Comparison of ENCODE assay signal across 8 mouse cellular contexts in the genomic region with DNA sequence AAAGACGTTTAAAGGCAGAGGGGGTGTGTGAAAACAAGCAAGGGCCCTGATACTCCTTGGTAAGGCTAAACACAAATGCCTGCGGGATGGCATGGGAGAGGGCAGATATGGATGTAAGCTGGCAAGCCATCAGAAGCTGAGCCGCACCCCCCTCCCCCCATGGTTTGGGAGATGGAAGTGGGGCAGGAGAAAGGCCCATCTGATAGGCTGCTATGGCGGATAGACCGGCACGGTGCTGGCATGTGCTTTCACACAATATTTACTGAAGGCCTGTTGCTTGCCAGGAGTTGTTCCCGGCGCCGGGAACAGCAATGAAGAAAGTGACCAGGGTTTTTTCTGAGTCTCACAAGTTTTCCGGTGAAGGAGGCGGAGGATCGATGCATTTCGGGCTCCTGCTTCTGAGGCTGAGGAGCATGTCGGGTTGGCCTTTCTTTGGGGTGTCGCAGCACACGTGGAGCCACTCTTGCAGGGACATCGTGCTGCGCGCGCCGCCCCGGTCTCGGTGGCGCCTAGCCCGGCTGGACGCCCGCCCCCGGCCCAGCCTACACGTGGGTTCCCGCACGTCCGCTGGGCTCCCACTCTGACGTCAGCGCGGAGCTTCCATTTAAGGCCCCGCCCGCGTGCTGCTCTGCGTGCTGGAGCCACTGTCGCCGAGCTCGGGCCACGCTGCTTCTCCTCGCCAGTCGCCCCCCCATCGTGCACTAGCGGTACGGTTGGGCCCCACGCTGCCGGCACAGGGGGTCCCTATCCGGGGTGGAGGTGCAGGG. TPM values are rescaled to one million over a fixed set of nuclear protein-coding genes. Genes with fewer than 3 reads are reported as not detected.
DNase-seq lines count a peak whose midpoint lies in the region; ATAC-seq and TF ChIP-seq lines count a peak whose summit lies in the region.

No protein-coding gene starts in this region.

- peak; percentile 97 for TF ChIP-seq POLR2A in heart, adult 2 months (IDR thresholded peaks at IDR 0.05; ENCODE audit: insufficient read depth, low read depth, low read length)
- TF ChIP-seq POLR2A in kidney, adult 2 months (IDR thresholded peaks at IDR 0.05; ENCODE audit: low read depth, low read length), result peak; percentile 98

- peaks cover 8% of the 10 kb centered on the region; the same call in 1 of the 2 replicates for H3K27me3 ChIP-seq in embryonic facial prominence, embryonic 13.5 days
- H3K27me3 ChIP-seq in heart, adult 2 months (ENCODE audit: control insufficient read depth, insufficient read depth, low read length), result no peaks in the 10 kb centered on the region
- H3K27me3 ChIP-seq in kidney, adult 2 months (replicated peaks; ENCODE audit: control insufficient read depth, insufficient read depth, low read length), result no peaks in the 10 kb centered on the region
- peaks cover 24% of the 10 kb centered on the region for H3K27me3 ChIP-seq in limb, embryonic 12.5 days
- no peaks in the 10 kb centered on the region for H3K27me3 ChIP-seq in midbrain, embryonic 14.5 days (ENCODE audit: control insufficient read depth, insufficient read depth, low read length)

- peak; percentile 90 for ATAC-seq in embryonic facial prominence, embryonic 13.5 days (ENCODE audit: insufficient number of reproducible peaks, insufficient read depth, low FRiP score, low TSS enrichment, low read depth)
- ATAC-seq in limb, embryonic 12.5 days (ENCODE audit: insufficient number of reproducible peaks, insufficient read depth, low FRiP score, low TSS enrichment, low read depth), result peak; percentile 85
- ATAC-seq in midbrain, embryonic 14.5 days (ENCODE audit: low FRiP score, low TSS enrichment), result peak; percentile 90

- H3K36me3 ChIP-seq in embryonic facial prominence, embryonic 13.5 days, result peaks cover 29% of the 10 kb centered on the region
- peaks cover 14% of the 10 kb centered on the region; the same call in 1 of the 2 replicates for H3K36me3 ChIP-seq in heart, adult 2 months (ENCODE audit: control insufficient read depth, insufficient read depth, low read length)
- peaks cover 8% of the 10 kb centered on the region for H3K36me3 ChIP-seq in kidney, adult 2 months (ENCODE audit: control insufficient read depth, insufficient read depth, low read length)
- H3K36me3 ChIP-seq in limb, embryonic 12.5 days, result peaks cover 30% of the 10 kb centered on the region
- peaks cover 16% of the 10 kb centered on the region for H3K36me3 ChIP-seq in midbrain, embryonic 14.5 days (ENCODE audit: control insufficient read depth, insufficient read depth, low read length)

- peaks cover 23% of the 10 kb centered on the region for H3K4me1 ChIP-seq in embryonic facial prominence, embryonic 13.5 days
- H3K4me1 ChIP-seq in heart, adult 2 months (ENCODE audit: control insufficient read depth, insufficient read depth, low read length), result peaks cover 6% of the 10 kb centered on the region
- H3K4me1 ChIP-seq in kidney, adult 2 months (ENCODE audit: control insufficient read depth, insufficient read depth, low read length), result peaks cover 9% of the 10 kb centered on the region
- H3K4me1 ChIP-seq in limb, embryonic 12.5 days (replicated peaks), result peaks cover 15% of the 10 kb centered on the region
- 0 out of 2 replicates have a peak, but pooled peaks cover 11% of the 10 kb centered on the region for H3K4me1 ChIP-seq in midbrain, embryonic 14.5 days (ENCODE audit: control insufficient read depth, insufficient read depth, low read length)

- no peak for TF ChIP-seq CTCF in heart, adult 2 months (IDR thresholded peaks at IDR 0.05)
- no peak for TF ChIP-seq CTCF in kidney, adult 2 months (conservative IDR thresholded peaks at IDR 0.05; ENCODE audit: insufficient read depth, insufficient read length, low read depth, low read length)

- no peak for TF ChIP-seq EP300 in heart, adult 2 months (IDR thresholded peaks at IDR 0.05; ENCODE audit: insufficient read depth, low read depth, low read length)

- under 1% methylated on average over 51 of the region's 51 CpGs for WGBS in embryonic facial prominence, embryonic 13.5 days
- under 1% methylated on average over 51 of the region's 51 CpGs for WGBS in heart, adult 2 months
- under 1% methylated on average over 51 of the region's 51 CpGs for WGBS in kidney, adult 2 months
- under 1% methylated on average over 51 of the region's 51 CpGs for WGBS in limb, embryonic 12.5 days
- under 1% methylated on average over 51 of the region's 51 CpGs for whole genome bisulfite sequencing in midbrain, embryonic 14.5 days

- peak; percentile 85 for DNase-seq in 3T3-L1 (ENCODE audit: low read depth, low spot score)
- peak; percentile 97 to 98 for DNase-seq in adrenal gland, postnatal 36 days
- peak; percentile 96 to 97 for DNase-seq in heart, adult 2 months
- DNase-seq in kidney, adult 2 months, result peak; percentile 96
- peak; percentile 95 for DNase-seq in midbrain, embryonic 14.5 days
- DNase-seq in spleen, adult 12 weeks (ENCODE audit: low spot score), result peak; percentile 67

- H3K9me3 ChIP-seq in embryonic facial prominence, embryonic 13.5 days, result no peaks in the 10 kb centered on the region
- no peaks in the 10 kb centered on the region for H3K9me3 ChIP-seq in limb, embryonic 12.5 days
- no peaks in the 10 kb centered on the region for H3K9me3 ChIP-seq in midbrain, embryonic 14.5 days (ENCODE audit: control insufficient read depth, low read length)

- intact Hi-C loops in heart, adult 2 months (cut with DNase I), result loop anchor here (2.0 to 5.0 kb wide), 3 partner anchors 17 to 167 kb away; a partner anchor contains a TSS

- H3K9ac ChIP-seq in embryonic facial prominence, embryonic 13.5 days, result peak overlapping the region; percentile 96
- peak overlapping the region; percentile 95 for H3K9ac ChIP-seq in heart, adult 2 months (ENCODE audit: low read depth, low read length)
- H3K9ac ChIP-seq in limb, embryonic 12.5 days (replicated peaks), result peak overlapping the region; percentile 95
- peak overlapping the region; percentile 88 for H3K9ac ChIP-seq in midbrain, embryonic 14.5 days (replicated peaks; ENCODE audit: low read length)

- peak overlapping the region; percentile 98 for H3K27ac ChIP-seq in embryonic facial prominence, embryonic 13.5 days
- H3K27ac ChIP-seq in heart, adult 2 months, result peak overlapping the region; percentile 99
- H3K27ac ChIP-seq in kidney, adult 2 months (ENCODE audit: insufficient read depth, low read depth, low read length), result peak overlapping the region; percentile 88
- H3K27ac ChIP-seq in limb, embryonic 12.5 days, result peak overlapping the region; percentile 97
- peak overlapping the region; percentile 78 for H3K27ac ChIP-seq in midbrain, embryonic 14.5 days (replicated peaks; ENCODE audit: low read depth, low read length)

- H3K79me2 ChIP-seq in heart, adult 2 months (replicated peaks; ENCODE audit: control insufficient read depth, insufficient read depth, low read length), result no peaks in the 10 kb centered on the region

- peak overlapping the region; percentile 83 for H3K4me3 ChIP-seq in embryonic facial prominence, embryonic 13.5 days
- peak overlapping the region; percentile 99 for H3K4me3 ChIP-seq in heart, adult 2 months
- peak overlapping the region; percentile 83 for H3K4me3 ChIP-seq in kidney, adult 2 months (ENCODE audit: insufficient read depth, low read depth, low read length)
- H3K4me3 ChIP-seq in limb, embryonic 12.5 days (replicated peaks), result peak overlapping the region; percentile 82
- H3K4me3 ChIP-seq in midbrain, embryonic 14.5 days (replicated peaks; ENCODE audit: low read depth, low read length), result peak overlapping the region; percentile 79

- peak overlapping the region; percentile 88 for H3K4me2 ChIP-seq in embryonic facial prominence, embryonic 13.5 days
- H3K4me2 ChIP-seq in limb, embryonic 12.5 days, result peak overlapping the region; percentile 82
- H3K4me2 ChIP-seq in midbrain, embryonic 14.5 days (ENCODE audit: low read length), result peak overlapping the region; percentile 99

RNA-seq across cellular contexts. Expression of a gene that starts 4.1 kb away (rescaled TPM):
- total RNA-seq in adrenal gland, postnatal 36 days (2021), result 100 to 1,000 TPM; 439 to 497 TPM
- 1,326 and 1,347 TPM in 2 replicates for polyA plus RNA-seq in embryonic facial prominence, embryonic 13.5 days (2015; fragmentation: Nextera tagmentation; extraction: Ambion mirVana)
- total RNA-seq in heart, adult 2 months (2021), result 100 to 1,000 TPM; 738 to 741 TPM
- polyA plus RNA-seq in heart, adult 2 months (2012; rRNA removed), result 674 and 1,134 TPM in 2 replicates
- 665 and 667 TPM in 2 replicates for polyA plus RNA-seq in kidney, adult 2 months (2012; rRNA removed)
- 1,576 and 1,625 TPM in 2 replicates for polyA plus RNA-seq in limb, embryonic 12.5 days (2016; fragmentation: Nextera tagmentation; extraction: Ambion mirVana)
- polyA plus RNA-seq in midbrain, embryonic 14.5 days (2014; fragmentation: Nextera tagmentation; extraction: Ambion mirVana), result 423 and 442 TPM in 2 replicates

RNA-seq across cellular contexts. Expression of a gene that starts 15.6 kb away (rescaled TPM):
- not detected for total RNA-seq in adrenal gland, postnatal 36 days (2021)
- polyA plus RNA-seq in embryonic facial prominence, embryonic 13.5 days (2015; fragmentation: Nextera tagmentation; extraction: Ambion mirVana), result not detected in 2 replicates
- total RNA-seq in heart, adult 2 months (2021), result not detected
- polyA plus RNA-seq in heart, adult 2 months (2012; rRNA removed), result 1.1 and 2.3 TPM in 2 replicates
- 0.42 and 0.67 TPM in 2 replicates for polyA plus RNA-seq in kidney, adult 2 months (2012; rRNA removed)
- 0.27 TPM in 1 of 2 replicates, not detected in the other for polyA plus RNA-seq in limb, embryonic 12.5 days (2016; fragmentation: Nextera tagmentation; extraction: Ambion mirVana)
- 0.20 and 0.50 TPM in 2 replicates for polyA plus RNA-seq in midbrain, embryonic 14.5 days (2014; fragmentation: Nextera tagmentation; extraction: Ambion mirVana)

RNA-seq across cellular contexts. Expression of a gene that starts 49.5 kb away (rescaled TPM):
- 10 to 100 TPM; 41.2 to 41.4 TPM for total RNA-seq in adrenal gland, postnatal 36 days (2021)
- 50.8 and 53.6 TPM in 2 replicates for polyA plus RNA-seq in embryonic facial prominence, embryonic 13.5 days (2015; fragmentation: Nextera tagmentation; extraction: Ambion mirVana)
- total RNA-seq in heart, adult 2 months (2021), result 10 to 100 TPM; 15.7 to 17.2 TPM
- polyA plus RNA-seq in heart, adult 2 months (2012; rRNA removed), result 4.8 and 8.9 TPM in 2 replicates
- polyA plus RNA-seq in kidney, adult 2 months (2012; rRNA removed), result 9.8 and 11.6 TPM in 2 replicates
- 51.3 TPM in 2 replicates for polyA plus RNA-seq in limb, embryonic 12.5 days (2016; fragmentation: Nextera tagmentation; extraction: Ambion mirVana)
- polyA plus RNA-seq in midbrain, embryonic 14.5 days (2014; fragmentation: Nextera tagmentation; extraction: Ambion mirVana), result 38.1 and 47.2 TPM in 2 replicates

RNA-seq across cellular contexts. Expression of a gene that starts 49.5 kb away (rescaled TPM):
- total RNA-seq in adrenal gland, postnatal 36 days (2021), result 10 to 100 TPM; 20.8 to 25.9 TPM
- polyA plus RNA-seq in embryonic facial prominence, embryonic 13.5 days (2015; fragmentation: Nextera tagmentation; extraction: Ambion mirVana), result 25.0 and 25.7 TPM in 2 replicates
- total RNA-seq in heart, adult 2 months (2021), result 1 to 10 TPM; 7.5 to 9.2 TPM
- polyA plus RNA-seq in heart, adult 2 months (2012; rRNA removed), result 5.2 and 8.4 TPM in 2 replicates
- 31.0 and 41.7 TPM in 2 replicates for polyA plus RNA-seq in kidney, adult 2 months (2012; rRNA removed)
- 24.0 and 25.3 TPM in 2 replicates for polyA plus RNA-seq in limb, embryonic 12.5 days (2016; fragmentation: Nextera tagmentation; extraction: Ambion mirVana)
- 11.3 and 13.8 TPM in 2 replicates for polyA plus RNA-seq in midbrain, embryonic 14.5 days (2014; fragmentation: Nextera tagmentation; extraction: Ambion mirVana)

Comparison
In these comparisons a context has a peak if more than half of its experiments do, and no peak if none do; other contexts are left out.
1. Peak in every context shown above with its lines: DNase-seq, ATAC-seq, H3K4me3 ChIP-seq and H3K27ac ChIP-seq.